Mouse (Mus musculus): ENCODE results near the gene Spen.

Spen gene

DNA sequence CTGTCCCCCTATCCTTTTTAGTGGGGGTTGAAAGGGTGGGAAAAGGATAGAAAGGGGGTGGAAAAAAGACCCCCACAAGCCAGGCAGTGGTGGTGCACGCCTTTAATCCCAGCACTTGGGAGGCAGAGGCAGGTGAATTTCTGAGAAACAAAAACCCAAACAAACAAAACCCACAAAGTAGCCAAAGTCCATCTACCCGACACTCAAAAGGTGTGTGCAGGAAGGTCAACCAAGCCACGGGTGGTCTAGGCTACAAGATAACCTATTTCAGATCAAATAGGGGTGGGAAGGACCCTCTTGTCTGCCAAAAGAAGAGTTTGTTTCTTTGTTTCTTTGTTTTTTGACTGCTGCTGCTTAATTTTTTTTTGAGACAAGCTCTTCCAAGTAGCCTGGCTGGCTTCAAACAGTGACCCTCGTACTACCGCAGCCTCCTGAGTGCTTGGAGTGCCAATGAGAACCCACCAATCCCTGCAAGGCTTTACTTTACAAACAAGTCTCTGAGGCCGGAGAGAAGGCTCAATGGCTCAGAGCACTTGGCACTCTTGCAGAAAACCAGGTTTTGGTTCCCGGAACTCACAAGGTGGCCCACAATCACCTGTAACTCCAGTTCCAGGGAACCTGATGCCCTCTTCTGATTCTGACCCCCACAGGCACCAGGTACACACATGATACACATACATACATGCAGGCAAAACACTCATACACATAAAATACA, 11.3 kb downstream of the Spen start:
- DNase-seq, result peak; percentile 21 to 42

DNA sequence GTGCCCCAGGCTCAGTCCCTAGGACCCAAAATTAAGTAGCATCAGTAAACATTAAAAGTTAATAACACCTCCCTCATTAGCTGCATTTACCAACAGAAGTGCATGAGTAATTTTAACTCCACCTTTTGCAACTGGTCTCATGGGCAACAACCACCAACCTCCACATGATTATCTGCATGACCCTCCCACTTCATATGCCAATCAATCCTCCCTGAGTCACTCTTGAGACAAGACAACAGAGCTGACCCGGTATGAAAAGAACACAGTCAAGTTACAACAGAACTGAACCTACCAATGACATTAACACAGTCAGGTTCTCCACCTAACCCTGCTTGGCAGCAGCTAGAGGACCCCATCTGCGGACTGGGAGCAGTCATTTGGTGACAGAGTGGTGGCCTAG, 12.5 kb downstream of the Spen start:
- DNase-seq, result no peak

DNA sequence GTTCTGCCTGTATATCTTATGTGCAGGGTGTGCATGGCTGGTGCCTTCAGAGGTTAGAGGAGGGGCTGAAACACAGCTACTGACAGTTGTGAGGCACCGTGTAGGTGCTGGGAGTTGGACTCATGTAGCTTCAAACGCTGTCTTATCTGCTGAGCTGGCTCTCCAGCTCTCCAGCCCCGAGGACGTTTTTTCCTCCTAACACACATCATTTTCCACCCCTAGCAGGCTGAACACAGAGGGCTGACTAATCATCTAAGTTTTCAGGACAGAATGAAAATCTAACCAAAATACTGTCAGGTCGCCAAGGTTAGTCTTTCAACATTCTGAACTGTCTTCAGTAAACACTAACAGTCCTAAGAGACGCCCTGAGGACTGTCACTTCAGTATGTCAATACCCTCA, 13.7 kb downstream of the Spen start:
- no peak for DNase-seq

DNA sequence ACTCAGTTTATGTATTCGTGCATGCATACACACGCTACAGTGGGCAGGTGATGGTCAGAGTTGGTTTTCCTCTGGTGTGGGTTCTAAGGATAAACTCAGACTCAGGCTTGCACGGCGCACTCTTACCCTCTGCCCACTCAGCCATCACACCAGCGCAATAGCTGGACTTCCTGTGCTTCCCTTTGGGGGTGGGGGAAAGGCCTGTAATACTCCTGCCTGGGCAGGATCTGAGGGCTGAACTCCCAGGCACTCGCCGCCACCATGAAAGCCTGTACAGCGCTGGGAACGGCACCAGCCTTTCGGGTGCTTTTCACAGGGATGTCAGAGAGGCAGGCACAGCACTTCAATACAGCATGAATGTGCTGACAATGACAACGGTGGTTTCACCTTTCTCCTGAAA, 15.3 kb downstream of the Spen start:
- DNase-seq, result peak in 1 of 2 experiments; percentile 63

DNA sequence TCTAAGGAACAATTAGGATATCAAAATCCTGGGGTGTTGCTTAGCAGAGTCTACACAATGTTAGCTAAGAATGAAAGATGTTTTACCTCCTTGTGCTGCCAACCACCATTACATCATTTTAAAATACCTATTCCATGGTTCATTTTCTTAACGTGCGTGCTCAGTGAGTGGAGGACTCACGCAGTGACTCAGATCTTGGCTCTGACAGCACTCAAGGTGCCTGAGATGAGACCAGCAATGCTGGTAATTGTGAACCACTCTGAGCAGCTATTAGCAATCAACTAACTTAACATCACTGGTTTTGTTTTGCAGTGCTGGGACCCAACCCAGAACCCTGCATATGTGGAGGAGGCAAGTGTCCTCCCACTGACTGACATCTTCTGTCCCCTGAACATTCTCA, 20.0 kb downstream of the Spen start:
- DNase-seq, result no peak

DNA sequence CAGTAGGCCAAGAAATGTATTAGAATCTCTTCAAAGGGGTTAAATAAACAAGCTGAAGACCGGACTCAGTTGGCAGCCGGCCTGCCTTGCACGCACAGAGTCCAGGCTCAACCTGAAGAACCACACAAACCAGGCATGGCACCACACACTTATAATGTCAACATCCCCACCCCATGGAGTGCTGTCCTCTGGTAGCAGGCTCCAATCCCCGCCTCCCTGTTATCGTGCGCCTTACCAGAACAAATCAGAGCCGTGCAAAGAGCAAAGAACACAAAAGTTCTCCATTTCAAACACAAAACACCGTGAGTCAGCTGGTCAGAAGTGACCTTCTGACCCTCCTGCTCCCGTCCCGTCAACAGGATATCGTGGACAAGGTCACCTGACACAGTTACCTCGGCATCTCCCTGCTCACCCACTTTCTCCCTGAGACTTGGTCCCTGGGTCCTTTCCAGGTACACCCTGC, 24.2 kb downstream of the Spen start:
- peak; percentile 77 to 84 for DNase-seq

DNA sequence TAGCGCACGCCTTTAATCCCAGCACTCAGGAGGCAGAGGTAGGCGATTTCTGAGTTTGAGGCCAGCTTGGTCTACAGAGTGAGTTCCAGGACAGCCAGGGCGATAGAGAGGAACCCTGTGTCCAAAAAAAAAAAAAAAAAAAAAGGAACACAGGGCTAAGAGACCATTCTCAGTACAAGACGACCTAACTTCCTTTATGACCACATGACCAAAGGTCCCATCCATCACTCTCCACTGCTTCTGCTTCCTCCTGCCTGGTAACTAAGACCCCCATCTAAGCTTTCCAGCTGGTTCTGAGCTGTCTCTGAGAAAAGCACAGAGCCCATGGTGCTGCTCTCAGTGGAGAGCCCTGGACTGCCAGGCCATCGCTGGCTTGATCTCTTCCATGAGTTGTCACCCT, 26.3 kb downstream of the Spen start:
- no peak for DNase-seq

DNA sequence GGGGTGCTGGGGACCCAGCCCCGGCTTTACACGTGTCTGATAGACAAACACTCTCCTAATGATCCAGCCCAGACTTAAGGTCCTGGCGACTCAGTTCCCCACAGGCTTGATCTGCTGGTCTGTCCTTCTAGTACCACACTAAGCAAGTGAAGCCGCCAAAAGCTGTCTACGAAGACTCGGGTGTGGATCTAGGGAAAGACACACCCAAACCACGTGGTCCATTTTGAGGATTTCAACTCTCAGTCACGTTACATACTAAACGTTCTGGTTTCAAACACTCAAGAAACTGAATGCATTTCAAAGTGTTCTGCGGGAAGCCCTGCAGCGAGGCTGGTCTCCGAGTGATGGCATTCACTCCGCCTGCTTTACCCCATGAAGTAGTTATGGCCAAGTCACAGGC, 27.9 kb downstream of the Spen start:
- DNase-seq, result no peak

DNA sequence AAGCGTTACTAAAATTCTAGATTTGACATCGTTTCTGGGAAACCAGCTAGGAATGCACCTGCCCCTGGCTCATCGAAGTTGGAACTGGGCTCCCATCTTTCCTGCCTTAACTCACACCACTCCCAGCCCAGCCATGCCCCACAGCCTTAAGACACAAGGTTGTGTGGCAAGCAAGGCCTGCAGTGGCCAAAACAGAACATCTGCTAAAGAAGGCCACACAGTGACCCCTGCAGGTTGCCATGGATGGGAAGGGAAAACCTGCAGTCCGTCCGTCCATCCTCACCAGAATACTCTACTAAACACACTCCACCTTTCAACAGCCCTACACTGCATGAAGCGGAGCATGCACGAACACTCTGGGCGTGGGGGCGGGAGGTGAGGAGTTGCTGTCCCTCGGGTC, 31.5 kb downstream of the Spen start:
- peak; percentile 55 to 76 for DNase-seq

DNA sequence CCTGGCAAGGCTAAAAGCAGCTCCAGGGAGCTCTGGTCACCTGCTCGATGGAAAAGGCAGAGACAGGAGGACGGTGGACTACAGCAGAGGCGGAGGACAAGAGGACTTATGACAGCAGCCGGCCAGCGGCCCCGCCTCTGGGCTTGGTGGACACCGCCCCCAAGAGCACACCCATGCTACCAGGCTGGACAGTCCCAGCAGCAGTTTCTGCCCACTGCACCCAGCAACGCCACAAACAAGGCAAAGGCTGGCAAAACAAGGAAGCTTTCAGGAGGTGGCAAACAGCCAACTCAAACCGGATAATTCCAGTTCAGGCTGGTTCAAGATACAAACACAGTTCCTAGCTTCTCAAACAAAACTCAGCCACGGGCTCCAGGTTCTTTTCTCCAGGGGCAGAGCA, 32.0 kb downstream of the Spen start:
- DNase-seq, result peak; percentile 95 to 96

DNA sequence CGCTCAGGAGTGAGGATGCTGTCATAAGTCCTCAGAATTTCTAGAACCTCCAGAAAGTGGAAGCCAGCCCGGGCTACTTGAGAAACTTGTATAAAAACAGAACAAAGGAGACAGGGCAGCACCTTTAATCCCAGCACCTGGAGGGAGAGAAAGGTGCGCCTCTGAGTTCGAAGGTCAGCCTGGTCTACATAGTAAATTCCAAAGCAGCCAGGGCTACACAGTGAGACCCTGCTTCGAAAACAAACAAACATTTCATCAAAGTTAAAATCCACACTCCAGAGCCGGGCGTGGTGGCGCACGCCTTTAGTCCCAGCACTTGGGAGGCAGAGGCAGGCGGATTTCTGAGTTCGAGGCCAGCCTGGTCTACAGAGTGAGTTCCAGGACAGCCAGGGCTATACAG, 32.6 kb downstream of the Spen start:
- DNase-seq, result no peak

DNA sequence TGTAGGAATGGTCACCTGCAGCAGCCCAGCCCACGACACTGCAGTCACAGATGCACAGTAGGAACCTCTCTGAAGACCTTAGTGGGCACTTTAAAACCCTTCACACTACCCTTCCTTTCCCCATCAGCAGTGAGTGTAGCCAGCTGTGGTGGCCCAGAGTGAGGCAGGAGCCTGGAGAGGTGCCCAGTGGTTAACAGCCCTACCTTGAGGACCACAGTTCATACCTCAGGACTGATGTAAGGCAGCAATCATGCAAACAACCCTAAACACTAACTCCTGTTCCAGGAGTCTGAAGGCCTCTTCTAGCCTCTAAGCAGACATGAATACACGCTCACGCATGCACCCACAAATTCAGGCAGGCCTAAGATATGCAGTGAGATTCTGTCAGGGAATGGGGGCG, 33.9 kb downstream of the Spen start:
- DNase-seq, result peak in 1 of 2 experiments; percentile 37

DNA sequence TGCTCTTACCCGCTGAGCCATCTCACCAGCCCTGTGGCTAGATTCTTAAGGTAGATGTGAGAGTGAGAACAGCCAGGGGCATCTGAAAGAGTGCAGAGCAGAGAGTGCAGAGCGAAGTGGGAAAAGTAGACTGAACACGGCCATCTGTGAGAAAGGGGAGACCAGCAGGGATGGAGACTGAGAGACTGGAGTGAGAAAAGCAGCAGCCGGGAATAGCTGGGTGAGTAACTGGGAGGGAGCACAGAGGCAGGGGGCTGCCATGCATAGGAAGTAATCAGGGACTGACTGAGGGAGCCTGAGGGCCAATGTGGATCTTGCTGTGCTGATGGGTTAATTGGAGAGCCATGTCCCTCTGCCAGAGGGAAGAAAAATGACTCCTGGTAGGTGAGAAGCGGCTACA, 35.7 kb downstream of the Spen start:
- DNase-seq, result no peak

DNA sequence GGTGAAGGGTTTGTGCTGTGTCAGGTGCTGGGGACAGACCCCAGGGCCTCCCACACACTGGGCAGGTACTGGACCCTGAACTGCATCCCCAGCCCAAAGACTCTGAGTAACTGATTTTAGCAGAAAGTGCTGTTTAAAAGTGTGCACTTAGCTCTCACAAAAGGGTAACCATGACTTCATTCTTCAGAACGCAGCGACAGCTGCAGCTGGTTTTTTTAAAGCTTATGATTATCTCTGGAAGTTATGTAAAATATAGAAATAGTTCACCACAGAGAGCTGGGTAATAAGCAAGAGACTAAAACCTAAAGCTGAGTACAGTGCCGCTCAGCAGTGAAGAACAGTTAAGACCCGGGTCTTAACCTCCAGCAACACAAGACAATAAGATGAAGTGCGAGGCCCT, 37.3 kb downstream of the Spen start:
- no peak for DNase-seq

DNA sequence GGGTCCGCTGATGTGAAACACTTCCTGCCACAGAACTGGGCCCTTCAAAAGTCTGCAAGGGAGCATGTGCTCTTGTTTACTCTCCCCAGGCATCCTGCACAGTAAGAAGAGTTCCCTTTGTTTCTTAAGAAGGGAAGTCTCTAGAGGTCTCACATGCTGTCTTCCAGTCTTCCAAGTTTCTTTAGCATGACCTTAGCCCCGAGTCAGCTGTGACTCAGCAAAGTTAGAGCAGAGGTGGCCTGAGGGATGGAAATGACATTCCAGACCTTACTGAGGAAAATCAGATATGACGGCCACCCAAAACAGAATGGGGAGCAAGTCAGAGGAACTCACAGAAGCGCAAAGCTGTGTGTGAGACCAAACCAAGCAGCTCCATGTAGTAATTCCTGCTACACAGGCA, 37.8 kb downstream of the Spen start:
- peak; percentile 54 to 57 for DNase-seq

DNA sequence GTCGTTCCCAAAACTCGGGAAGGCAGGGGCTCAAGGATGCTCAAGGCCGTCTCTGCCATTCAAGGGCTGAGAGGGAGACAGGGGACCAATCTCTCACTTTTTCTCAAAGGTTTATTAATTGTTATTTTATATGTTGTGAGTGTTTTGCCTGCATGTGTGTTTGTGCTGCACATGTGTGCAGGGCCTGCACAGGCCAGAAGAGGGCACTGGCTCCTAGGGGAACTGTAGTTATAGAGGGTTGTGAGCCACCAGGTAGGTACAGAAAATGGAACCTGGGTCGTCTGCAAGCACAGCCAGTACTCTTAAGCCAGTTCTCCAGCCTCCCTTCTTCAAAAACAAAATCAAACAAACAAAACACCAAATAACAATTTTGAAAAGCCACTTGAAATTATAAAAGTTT, 49.7 kb downstream of the Spen start:
- DNase-seq, result peak in 1 of 2 experiments; percentile 69

DNA sequence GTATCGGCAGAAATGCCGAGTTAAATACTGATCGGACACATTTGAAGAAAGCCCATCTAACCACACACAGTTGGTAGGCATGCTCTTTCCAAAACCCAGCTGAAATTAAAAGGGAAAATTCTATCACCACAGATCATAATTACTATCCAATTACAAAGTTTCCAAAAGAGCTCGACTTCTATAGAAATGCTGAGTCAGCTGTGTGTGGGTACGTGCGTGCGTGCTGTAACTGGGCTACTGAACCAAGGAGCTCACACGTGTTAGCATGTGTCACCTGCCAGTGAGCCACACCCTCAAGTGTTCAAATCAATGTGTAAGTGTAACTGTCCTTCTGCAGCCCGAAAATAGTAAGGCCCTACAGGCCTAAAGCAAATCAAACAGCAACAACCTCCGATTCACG, 50.8 kb downstream of the Spen start:
- no peak for DNase-seq

DNA sequence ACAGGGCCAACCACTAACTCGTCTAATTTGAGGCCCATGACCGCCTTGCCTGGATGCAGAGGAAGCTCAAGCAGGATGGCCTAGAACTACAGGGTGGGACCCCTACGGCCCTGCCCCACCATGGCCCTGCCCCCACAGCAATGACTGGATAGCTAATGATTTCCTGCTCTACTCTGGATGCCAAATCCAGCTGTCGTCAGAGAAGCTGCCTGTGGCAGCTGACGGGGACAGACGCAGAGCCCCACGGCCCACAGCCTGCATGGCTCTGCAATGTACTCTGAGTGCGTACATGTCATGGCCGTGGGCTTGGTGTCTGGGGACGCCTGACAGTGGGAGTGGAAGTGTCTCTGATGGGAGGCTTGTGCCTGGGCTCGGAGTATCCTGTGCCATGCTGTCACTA, 54.3 kb downstream of the Spen start:
- no peak for DNase-seq

DNA sequence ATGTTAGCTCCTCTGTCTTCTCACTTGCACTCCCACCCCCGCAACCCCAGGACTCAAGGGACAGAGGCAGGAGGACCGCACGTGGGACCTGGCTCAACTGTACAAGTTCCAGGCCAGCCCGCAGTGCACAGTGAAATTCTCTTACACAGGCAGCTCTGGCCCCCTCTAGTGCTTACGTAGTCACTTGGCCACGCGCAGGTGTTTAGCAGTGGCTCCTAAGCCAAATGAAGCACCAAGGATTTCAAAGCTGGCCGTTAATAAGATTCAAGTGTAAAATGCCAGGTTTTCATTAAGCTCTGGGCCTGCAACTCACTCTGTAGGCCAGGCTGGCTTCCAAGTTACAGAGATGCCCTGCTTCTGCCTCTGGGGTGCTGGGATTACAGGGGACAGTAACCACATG, 59.0 kb downstream of the Spen start:
- no peak for DNase-seq

DNA sequence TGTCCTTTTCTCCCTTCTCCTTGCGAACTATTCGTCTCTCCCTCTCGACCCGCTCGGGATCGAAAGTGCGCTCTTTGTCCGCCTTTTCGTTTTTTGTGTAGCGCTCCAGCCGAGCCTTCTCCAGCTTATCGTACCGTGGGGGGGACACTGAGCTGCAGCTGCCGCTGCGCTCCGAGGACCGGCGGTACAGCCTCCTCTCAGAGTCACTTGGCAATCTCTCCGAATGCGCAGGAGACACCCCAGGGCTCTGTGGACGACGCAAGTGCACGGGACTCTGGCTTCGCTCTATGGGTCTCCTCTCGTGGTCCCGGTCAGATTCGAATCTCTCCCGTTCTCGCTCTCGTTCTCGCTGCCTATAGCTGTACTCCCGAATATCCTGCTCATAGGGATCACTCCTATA, 59.6 kb downstream of the Spen start:
- no peak for DNase-seq

DNA sequence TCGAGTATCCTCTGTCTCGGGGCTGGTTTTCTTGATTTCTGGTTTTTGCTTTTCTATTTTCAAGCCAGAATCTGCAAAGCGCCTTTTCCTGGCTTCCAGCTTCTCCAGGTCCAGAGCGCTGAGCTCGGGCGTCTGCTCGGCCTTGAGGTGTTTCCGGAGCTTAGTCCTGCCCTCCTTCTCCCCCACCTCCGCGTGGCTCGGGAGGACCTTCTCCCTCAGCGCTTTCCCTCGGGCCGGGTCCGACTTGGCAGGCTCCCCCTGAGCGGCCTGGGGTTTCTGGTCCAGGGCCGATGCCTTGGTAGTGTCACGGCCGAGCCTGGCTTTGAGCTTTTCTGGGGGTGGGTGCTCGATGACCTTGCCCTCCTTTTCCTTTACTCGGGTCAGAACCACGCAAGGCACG, 60.2 kb downstream of the Spen start:
- DNase-seq, result no peak

DNA sequence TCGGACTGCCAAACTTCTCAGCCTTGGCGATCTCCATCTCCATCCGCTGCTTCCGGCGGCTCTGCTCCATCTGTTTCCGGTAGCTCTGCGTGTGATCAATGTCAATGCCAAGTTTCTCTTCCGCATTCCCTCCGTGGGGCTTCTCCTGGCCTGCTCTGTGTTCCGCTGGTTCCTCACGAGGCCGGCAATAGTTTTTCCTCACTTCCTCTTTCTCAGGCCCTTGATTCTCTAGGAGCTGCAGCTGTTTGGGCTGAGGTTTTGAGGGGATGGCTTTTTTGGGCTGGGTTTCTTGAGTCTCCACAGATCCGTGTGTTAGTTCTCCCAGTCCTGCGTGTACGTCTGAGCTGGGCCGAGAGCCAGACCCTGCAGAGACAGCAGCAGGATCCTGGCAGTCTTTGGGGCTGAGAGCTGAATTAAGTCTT, 60.7 kb downstream of the Spen start:
- peak; percentile 42 to 52 for DNase-seq

DNA sequence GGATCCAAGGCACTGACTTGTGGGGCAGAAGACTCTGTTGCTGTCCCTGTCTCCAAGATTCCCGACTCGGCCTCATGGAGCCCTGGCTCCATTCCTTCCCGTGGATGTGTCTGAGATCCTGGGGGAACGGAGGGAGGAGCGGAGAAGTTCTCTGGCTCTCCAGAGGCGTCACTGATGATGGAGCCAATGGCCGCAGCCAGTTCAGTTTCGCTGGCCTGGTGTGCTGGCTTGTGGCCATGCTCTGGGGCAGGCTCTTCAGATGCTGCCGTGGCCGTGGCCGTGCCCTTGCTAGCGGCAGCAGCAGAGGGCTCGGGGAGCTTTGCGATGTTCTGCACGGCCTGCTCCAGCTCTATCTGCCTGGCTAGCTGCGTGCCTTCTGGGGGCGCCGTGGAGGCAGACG, 64.0 kb downstream of the Spen start:
- DNase-seq, result no peak

DNA sequence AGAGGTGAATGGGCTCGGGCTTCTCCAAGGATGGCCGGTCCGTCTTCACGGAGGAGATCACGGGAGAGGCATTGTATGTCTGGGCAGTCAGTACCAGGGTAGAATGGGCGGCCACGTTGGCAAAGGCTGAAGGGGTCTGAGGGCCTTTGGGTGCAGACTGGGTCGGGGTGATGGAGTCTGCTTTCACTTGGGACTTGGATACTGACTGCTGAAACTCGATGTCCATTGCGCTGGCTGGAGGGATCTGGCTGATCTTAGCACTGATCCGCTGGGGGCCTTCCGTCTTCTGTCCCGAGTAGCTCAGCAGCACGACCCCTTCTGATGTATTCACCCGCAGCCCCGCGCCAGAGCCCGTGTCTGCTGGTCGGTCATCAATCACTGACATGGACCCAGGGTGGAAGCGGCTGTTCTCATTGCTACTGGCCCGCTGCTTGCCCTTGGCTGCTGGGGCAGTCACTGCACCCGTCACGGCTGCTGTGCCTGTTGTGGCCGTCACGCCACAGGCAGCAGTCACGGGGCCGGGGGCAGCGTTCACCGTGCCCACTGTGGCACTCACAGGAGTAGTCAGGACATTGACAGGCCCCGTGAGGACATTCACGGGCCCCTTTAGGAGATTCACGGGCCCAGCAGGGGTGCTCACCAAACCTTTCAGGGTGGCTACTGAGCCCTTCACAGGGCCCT, 65.6 kb downstream of the Spen start:
- no peak for DNase-seq

DNA sequence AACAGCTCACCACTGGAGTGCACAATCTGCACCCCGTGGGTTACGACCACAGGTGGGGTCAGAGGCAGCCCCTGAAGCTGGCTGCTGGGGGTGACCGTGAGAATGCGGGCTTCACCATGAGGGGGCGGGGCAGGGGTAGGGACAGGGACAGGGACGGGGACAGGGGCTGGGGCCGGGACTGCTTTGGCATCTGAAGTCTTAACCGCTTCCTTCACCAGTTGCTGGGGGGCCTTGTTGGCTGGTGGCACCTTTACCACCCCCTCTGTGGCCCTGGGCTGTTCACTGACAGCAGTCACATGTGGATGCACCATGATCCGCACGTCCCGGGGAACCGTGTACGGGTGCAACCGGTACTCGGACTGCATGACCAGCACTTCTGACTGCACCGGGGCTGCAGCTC, 66.9 kb downstream of the Spen start:
- DNase-seq, result no peak
